Mouse (Mus musculus) sigmoid colon, adult 10 weeks (tissue): ENCODE data around the gene Cd6. TPM values are rescaled to one million over a fixed set of nuclear protein-coding genes. Genes with fewer than 3 reads are reported as not detected.

Experiments used
- polyA plus RNA-seq: library from polyadenylated mRNA; stranded (reverse); fragments of 350-450 nt; fragmentation: Illumina TruSeq; extraction: RNeasy Lipid Tissue Mini Kit (QIAGEN cat#74804); gene quantifications from one replicate; pipeline ENCODE4 v1.2.3, GENCODE M21; 2014; ENCODE audit warnings: low read depth, low replicate concordance

Cd6 gene
- not detected for polyA plus RNA-seq

GRCm38 (mm10) chr19:10829436-10830175 lies at the start of gene Cd6:
Gene Cd6, minus strand, starts transcription at chr19:10830058.

GRCm38 (mm10) chr19:10869886-10870527 lies 40.1 kb upstream of the Cd6 start, which contains the start of gene Tmem132a:
Gene Tmem132a, minus strand, starts transcription at chr19:10869940.

DNA sequence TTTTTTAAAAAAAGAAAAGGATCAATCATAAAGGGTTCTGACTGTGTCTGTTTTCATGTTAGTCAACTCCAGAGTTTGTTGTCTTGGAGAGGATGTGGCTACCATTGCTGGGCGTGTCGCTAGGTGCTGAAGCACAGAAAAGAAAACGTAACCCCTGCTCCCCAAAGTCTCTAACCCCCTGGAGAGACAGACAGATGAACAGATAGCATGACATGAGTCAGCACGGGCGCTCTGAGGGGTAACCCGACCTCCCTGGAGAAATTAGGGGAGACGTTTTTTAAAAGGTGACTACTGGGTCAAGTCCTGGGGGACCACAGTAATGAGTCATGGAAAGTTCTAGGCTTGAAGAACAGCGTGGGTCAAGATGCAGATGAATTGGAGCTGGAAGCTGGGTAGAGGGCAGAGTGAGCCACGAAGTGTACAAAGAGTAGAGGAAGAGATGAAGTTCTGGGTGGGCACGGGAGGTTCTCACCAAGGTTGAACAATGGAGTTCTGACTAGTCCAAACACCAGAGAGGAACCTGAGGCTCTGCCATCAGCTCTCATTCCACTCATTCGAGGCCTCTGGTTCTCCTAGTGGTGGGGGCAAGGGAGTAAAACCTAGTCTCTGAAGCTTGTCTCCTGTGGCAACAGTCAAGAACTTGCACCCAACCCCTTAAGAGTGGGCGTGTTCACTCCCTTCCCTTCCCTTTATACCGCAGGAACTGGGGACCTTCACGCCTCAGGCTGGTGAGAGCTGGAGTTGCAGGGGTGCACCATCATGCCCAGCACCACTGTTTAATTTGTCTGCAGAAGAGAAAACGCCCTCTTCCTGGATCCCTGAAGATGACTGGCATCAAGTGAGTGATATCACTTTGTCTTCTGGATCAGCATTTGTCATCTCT lies 9.4 kb upstream of the Cd6 start, which contains the start of gene Slc15a3:
Slc15a3 (plus strand) TSS at position 718 of the 883 bp plus-strand sequence.

Other genes with a start within 250 kb of the Cd6 start
- 65.6 TPM for gene Ddb1, start 224.7 kb downstream of the Cd6 start, polyA plus RNA-seq
- 1.5 TPM for gene Tkfc, start 224.4 kb downstream of the Cd6 start, polyA plus RNA-seq
- not detected for gene Vwce, start 195.8 kb downstream of the Cd6 start, polyA plus RNA-seq
- not detected for gene Pga5, start 152.0 kb downstream of the Cd6 start, polyA plus RNA-seq
- 4.3 TPM for gene Vps37c, start 141.3 kb downstream of the Cd6 start, polyA plus RNA-seq
- 0.54 TPM for gene Cd5, start 91.1 kb downstream of the Cd6 start, polyA plus RNA-seq
- 0.85 TPM for gene Slc15a3, start 9.7 kb upstream of the Cd6 start, polyA plus RNA-seq
- not detected for gene Tmem132a, start 39.9 kb upstream of the Cd6 start, polyA plus RNA-seq
- 3.4 TPM for gene Tmem109, start 51.9 kb upstream of the Cd6 start, polyA plus RNA-seq
- gene Prpf19, start 65.2 kb upstream of the Cd6 start, polyA plus RNA-seq, result 24.8 TPM
- gene Zp1, start 90.6 kb upstream of the Cd6 start, polyA plus RNA-seq, result not detected
- not detected for gene Ptgdr2, start 107.1 kb upstream of the Cd6 start, polyA plus RNA-seq
- gene Ccdc86, start 119.2 kb upstream of the Cd6 start, polyA plus RNA-seq, result 1.9 TPM
- not detected for gene Ms4a10, start 144.6 kb upstream of the Cd6 start, polyA plus RNA-seq
- not detected for gene Ms4a15, start 163.2 kb upstream of the Cd6 start, polyA plus RNA-seq
- gene Ms4a18, start 188.0 kb upstream of the Cd6 start, polyA plus RNA-seq, result 0.32 TPM